Mouse (Mus musculus) lung, postnatal 4 days (tissue): Measurements from ENCODE around the gene Cacna2d3.

Experiments
- DNase-seq, 2 experiments: peaks; one replicate each; pipeline ENCODE4 v3.0.0; 2021

The Cacna2d3 gene

GRCm38 (mm10) chr14:29382786-29383185, 338.9 kb downstream of the Cacna2d3 start:
- DNase-seq = no peak

DNA sequence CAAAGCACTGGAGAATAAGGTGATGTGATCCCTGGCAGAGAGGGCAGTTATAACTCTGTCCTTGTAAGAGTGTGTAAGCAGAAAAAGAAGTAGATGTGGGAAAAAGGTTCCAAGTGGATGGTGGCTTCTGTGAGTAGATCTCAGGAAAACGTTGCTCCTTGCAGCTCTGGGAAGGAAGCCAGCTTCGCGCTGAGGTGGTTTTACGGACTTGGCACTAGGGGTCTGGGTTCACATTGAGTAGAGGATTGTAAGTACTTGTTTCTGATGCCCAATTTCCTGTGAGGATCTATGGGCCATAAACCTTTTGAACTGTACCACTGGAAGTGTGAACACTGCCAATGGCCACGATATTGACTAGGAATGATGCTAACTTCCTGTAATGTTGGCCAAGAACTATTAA, 354.8 kb downstream of the Cacna2d3 start:
- peak in 1 of 2 experiments; percentile 26 for DNase-seq

DNA sequence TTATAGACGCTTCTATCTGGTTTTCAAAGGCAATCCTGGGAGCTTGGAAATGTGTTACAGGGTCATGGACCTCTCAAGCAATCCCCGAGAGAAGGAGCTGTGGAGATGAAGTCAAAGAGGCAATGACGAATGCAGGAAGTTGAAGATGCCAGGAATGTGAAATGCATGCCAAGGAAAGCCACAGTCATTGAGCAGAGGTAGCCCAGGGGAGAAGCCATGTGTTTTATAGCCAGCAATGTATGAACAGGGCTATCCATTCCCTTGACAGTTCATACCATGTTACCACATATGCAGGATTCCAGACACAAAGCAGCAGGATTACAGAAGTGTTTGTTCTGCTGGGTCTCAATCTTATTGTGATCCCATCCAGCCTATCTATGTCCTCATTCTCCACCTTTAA, 359.2 kb downstream of the Cacna2d3 start:
- no peak for DNase-seq

GRCm38 (mm10) chr14:29350627-29351026, 371.0 kb downstream of the Cacna2d3 start:
- no peak for DNase-seq

GRCm38 (mm10) chr14:29341581-29341980, 380.1 kb downstream of the Cacna2d3 start:
- no peak for DNase-seq

DNA sequence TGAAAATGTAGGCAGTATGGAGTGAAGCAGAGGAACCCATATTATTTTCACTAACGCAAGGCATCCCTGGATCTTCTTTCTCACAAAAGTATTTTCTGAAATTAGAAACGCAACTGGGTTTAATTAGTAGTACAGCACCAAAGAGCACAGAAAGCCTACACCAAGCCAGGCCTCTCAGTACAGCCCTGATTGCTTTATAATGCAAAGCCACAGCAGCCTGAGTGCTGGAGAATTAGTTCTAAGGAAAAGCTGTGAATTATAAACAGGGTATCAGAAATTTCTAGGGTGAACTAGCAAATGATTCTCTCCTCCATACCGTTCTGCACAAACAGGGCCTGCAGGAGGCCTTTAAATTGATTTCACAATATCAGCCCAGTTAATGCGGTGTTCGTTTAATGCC, 380.9 kb downstream of the Cacna2d3 start:
- no peak for DNase-seq

GRCm38 (mm10) chr14:29334897-29335296, 386.8 kb downstream of the Cacna2d3 start:
- DNase-seq = no peak

GRCm38 (mm10) chr14:29334216-29334615, 387.4 kb downstream of the Cacna2d3 start:
- no peak for DNase-seq

DNA sequence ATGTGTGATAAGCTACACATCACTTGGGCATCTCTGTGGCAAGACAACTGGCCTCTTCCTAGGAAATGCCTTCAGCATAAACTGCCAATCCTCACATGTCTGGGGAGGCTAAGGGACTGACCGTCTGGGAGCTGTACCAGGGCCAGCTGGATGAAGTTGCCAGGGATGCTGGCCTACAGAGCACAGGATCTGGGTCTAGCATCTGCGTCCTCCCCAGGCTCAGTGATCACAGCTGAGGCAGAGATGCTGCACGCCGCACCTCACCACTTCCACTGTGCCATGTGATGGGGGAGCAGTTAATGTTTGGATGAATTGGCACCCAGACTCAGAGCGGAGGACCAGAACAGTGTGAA, 397.3 kb downstream of the Cacna2d3 start:
- peak in 1 of 2 experiments; percentile 23 for DNase-seq

DNA sequence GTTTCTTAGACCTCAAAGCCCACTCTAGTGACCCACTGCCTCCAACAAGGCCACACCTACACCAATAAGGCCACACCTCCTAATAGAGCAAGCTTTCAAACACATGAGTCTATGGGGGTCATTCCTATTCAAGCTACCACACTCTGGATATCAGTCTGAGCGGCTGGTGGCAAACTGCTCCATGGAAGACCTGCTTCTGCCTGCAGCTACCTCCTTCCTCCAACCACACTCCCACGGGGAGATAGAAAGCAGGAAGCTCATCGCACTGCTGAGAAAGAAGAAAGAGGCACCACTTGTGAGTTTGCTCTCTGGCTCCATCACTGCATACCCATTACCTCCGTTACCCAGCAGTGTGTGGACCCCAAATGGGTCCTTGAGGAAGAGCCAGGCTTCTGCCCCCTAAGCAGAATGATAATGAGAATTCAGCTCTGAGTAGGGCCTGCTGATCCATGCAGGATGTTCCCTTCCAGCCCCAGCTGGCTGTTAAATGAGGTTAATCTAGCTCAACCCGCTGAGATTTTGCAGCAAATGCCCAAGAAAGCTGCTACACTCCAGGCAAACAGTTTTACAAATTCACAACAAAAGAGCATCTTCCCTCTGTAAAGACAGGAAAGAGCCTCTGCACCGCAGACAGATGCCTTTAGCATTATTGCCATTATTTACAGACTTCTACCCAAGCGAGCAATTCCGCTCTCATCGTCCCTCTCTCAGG, 397.8 kb downstream of the Cacna2d3 start:
- DNase-seq = no peak

DNA sequence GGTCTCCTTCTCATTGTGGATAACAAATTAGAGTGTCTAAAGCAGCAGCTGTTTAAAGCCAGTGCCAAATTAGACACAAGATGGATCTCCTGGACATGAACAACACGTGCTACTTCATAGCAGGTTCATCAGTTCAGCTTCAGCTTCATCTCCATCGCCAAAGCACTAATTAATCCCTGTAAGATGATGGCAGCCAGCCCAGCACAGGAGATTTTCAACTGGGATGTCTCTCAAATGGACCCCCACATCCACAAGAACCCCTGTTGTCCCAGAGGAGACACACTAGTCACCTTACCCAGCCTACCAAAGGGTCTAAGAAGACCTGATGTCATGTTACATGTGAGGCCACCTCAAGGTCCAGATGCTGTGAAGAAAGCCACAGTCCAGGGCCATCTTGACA, 408.2 kb downstream of the Cacna2d3 start:
- DNase-seq = no peak

DNA sequence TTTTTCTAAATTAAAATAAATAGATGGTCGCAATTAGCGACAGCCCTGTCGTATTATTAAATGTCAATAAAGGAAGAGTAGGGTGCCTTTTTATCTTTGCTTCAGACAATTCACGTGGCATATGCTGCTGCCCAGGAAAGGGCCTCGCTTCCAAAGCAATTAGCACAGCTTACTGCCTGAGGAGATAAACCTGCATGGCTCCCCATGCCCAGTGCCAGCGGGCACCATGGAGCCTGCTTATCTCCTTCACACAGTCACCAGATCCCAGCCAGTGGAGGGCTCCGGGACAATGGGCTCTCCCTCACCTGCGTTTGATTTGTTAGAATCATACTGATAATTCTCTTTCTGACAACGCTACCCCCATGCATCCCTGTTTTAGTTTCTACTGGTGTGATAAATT, 416.0 kb downstream of the Cacna2d3 start:
- no peak for DNase-seq

DNA sequence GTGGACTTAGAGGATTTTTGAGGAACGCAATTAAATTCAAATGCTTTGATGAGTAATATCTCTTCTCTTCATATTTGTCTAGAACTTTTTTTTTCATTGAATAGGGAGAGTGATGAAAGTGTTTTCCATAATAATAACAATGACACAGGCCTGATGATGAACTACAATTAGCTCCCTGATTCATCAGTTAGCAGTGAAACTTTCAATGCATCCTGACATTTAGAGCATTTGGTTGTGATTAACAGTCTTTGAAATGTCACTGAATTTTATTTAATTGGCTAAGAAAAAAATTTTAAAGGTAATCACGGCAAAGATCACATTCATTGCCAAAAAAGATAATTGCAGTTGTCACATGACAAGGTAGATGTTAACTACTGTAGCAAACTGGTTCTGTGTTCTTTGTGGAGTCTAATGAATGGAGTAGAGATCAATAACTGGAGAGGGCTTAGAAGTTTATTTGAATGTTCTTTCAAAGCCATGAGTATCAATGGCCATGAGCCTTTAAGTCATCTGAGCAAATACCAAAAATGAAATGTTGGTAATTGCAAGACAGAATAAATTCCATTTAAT, 425.4 kb downstream of the Cacna2d3 start:
- no peak for DNase-seq

- DNase-seq = no peak
Measured at GRCm38 (mm10) chr14:29278901-29279300, 442.8 kb downstream of the Cacna2d3 start.

DNA sequence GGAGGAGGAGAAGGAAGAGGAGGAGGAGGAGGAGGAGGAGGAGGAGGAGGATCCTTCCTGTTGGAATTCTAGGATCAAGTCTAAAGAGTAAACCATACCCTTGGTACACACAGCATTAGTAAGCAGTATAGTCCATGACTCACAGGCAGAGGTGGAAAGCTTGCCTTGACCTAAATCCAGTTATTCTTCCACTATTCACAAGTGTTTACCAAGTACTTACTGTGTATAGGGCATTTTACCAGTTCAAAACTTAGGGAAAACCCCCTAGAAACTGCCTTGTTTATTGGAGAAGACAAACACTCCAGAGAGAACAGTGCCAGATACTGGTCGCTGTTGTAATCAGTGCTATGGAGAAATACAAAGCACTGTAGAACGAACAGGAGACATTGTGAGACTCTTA, 443.3 kb downstream of the Cacna2d3 start:
- no peak for DNase-seq

DNA sequence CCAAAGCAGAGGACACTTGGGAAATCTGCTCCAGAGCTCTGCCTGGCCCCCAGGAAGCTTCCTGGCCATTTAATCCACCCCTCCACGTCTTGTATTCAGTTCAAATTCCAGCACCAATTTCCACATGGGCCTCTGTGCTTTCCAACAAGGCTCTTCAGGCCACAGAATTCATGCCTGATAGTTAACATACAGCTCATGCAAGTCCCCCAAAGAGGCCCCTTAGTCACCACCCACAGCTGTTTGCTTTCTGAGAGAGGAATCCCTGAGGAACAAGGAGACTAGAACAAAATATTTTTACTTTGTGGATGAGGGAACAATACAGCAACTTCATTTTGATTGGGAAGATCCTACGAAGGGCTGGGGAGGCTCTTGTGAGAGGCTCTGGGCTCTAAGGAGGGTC, 444.0 kb downstream of the Cacna2d3 start:
- no peak for DNase-seq

DNA sequence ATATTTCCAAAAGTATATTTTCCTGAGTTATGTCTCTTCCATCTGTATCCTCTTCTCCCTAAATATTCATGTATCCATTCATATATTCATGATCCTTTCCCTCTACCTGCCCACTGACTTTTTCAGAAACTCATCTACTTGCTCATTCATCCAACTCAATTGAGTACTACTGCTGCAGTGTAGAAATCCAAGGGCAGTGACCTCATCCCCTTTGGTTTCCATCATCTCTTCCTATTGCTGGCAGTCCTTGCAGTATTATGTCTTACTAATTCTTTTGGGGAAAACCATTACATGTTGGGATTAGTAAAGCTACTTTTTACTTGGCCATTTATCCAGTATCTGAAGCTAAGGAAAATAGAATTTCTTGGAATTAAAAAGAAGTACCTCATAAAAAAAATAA, 447.8 kb downstream of the Cacna2d3 start:
- no peak for DNase-seq

DNA sequence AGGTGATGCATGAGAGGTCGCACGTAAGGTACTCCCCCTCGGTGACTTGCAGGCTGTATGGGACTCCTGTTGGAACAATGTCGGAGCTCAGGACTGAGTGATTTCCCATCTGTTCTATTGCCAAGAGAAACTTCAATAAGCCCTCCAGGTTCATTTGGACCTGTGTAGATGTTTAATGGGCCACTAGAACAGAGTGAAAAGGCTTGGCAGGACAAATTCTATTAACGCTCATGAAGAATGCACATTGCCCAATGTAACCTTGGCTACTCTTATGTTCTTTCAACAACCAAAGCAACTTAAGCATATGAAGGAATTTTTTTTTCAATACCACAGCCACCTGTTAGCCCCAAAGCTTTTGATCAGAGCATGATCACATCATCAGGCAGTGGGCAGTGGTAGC, 451.1 kb downstream of the Cacna2d3 start:
- no peak for DNase-seq

- no peak for DNase-seq
Measured at GRCm38 (mm10) chr14:29269816-29270215, 451.8 kb downstream of the Cacna2d3 start.

- DNase-seq = no peak
Measured at GRCm38 (mm10) chr14:29268609-29269008, 453.1 kb downstream of the Cacna2d3 start.

GRCm38 (mm10) chr14:29267233-29267874, 454.3 kb downstream of the Cacna2d3 start:
- DNase-seq = peak in 1 of 2 experiments; percentile 31

DNA sequence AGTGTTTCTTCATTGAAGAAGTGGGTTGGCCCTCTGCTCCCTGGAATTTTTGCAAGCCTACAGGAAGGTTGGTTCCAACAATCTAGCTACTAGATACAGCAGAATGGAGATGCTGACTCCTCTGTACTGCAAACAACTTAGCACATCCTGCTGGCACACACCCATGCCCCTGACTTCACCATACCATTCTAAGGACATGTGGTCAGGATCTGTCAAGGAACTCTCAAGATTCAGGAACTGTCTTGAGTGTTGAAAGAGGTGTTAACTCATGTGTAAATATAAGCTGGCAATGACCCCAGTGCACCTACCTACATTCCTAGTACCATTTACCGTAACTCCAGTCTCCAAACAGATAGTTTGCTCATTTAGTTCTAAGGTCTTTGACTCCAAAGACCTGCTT, 461.0 kb downstream of the Cacna2d3 start:
- DNase-seq = peak; percentile 13 to 60

- DNase-seq = no peak
Measured at GRCm38 (mm10) chr14:29243516-29243915, 478.1 kb downstream of the Cacna2d3 start.

DNA sequence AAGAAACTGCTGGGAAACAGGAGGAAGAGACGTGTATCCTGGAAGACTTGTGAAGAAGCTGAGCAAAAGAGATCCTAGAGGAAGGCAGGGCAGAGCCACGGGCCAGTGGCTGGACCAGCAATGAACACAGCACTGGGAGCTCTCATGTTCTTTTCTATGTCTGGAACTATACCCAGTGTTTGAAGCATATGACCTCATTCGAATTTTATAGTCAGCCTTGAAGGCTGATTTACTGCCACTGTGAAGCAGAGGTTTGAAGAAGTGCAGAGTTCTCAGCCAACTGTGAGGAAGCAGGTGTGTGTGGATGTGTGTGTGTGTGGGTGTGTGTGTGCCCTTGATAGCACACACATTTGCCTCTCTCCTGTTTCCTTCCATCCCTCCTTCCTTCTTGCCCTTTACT, 483.2 kb downstream of the Cacna2d3 start:
- no peak for DNase-seq
